Mouse (Mus musculus): ENCODE results near the gene Lpp. TPM values are rescaled to one million over a fixed set of nuclear protein-coding genes. Genes with fewer than 3 reads are reported as not detected.

The Lpp gene
- polyA plus RNA-seq, 1 experiment from 2014 or later: 51.0 TPM

- ATAC-seq (ENCODE audit: insufficient number of reproducible peaks, low FRiP score, low TSS enrichment, low read depth): no peak
- Histone ChIP-seq H3K4me3 (no peak overlapping the region), H3K4me2 (no peak overlapping the region), H3K36me3 (no peaks in the 10 kb centered on the region), H3K27ac (no peak overlapping the region), H3K9me3 (no peaks in the 10 kb centered on the region), H3K9ac (no peak overlapping the region), H3K4me1 (no peaks in the 10 kb centered on the region), H3K27me3 (no peaks in the 10 kb centered on the region)
- 77% methylated on average over 7 of the region's 7 CpGs for WGBS
Observed at GRCm38 (mm10) chr16:24542864-24543263, 149.6 kb downstream of the Lpp start.

DNA sequence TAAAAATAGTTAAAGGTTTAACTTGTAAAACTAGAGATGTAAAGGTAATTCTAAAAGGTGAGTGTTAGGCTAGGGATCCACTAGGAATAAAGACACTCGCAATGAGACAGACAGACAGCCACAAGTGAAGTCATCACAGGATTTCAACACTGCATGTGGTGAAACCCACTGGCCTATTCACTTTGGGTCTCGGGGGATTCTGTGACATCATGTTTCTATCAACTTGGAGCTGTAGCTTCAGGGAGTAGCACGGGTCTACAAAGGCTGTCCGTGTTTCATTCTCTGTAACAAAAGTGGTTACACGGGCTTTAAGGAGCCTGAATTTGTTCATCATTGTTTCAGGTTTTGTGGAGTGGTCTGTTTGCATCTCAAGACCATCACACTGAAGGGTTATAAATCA lies 152.1 kb downstream of the Lpp start:
- H3K27ac ChIP-seq: no peak overlapping the region
- 92% methylated on average over 5 of the region's 5 CpGs for WGBS
- ATAC-seq (ENCODE audit: insufficient number of reproducible peaks, low FRiP score, low TSS enrichment, low read depth): no peak

GRCm38 (mm10) chr16:24558458-24558857 lies 165.2 kb downstream of the Lpp start:
- Histone ChIP-seq H3K4me2 (no peak overlapping the region), H3K36me3 (no peaks in the 10 kb centered on the region), H3K9me3 (no peaks in the 10 kb centered on the region), H3K27me3 (no peaks in the 10 kb centered on the region), H3K9ac (no peak overlapping the region), H3K27ac (no peak overlapping the region), H3K4me1 (no peaks in the 10 kb centered on the region), H3K4me3 (no peak overlapping the region)
- ATAC-seq (ENCODE audit: insufficient number of reproducible peaks, low FRiP score, low TSS enrichment, low read depth): no peak
- 83% methylated on average over 4 of the region's 4 CpGs for WGBS

More for the DNA sequence above, 152.1 kb downstream of the Lpp start:
- Histone ChIP-seq H3K4me1 (no peaks in the 10 kb centered on the region), H3K27me3 (no peaks in the 10 kb centered on the region), H3K4me3 (no peak overlapping the region), H3K4me2 (no peak overlapping the region), H3K36me3 (no peaks in the 10 kb centered on the region), H3K9ac (no peak overlapping the region), H3K9me3 (no peaks in the 10 kb centered on the region)

- 88% methylated on average over 4 of the region's 4 CpGs for WGBS
- H3K9me3 ChIP-seq: no peaks in the 10 kb centered on the region
- no peak overlapping the region for H3K27ac ChIP-seq
- H3K4me1 ChIP-seq: 0 out of 2 replicates have a peak, but pooled peaks cover 2% of the 10 kb centered on the region
- no peaks in the 10 kb centered on the region for H3K27me3 ChIP-seq
- H3K9ac ChIP-seq: no peak overlapping the region
- ATAC-seq (ENCODE audit: insufficient number of reproducible peaks, low FRiP score, low TSS enrichment, low read depth): no peak
- H3K4me3 ChIP-seq: no peak overlapping the region
- no peaks in the 10 kb centered on the region for H3K36me3 ChIP-seq
- no peak overlapping the region for H3K4me2 ChIP-seq
Observed at GRCm38 (mm10) chr16:24559811-24560210, 166.5 kb downstream of the Lpp start.

DNA sequence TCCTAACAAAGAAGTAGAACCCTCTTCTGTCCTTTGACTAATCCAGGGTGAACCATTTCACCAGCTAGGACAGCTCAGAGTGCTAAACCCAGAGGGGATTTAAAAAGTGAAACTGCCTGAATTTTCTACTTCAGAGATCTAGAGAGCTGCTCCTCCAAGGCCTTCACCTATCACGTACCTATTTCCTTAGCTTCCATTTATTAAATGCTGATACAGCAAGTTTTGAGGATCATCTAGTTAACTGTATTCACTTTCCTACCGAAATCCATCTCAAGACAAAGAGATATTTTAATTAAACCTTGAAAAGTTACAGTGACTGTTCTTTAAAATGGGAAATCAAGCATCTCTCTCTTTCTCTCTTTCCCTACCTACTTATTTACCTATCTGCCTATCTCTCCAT lies 167.7 kb downstream of the Lpp start:
- Histone ChIP-seq H3K9me3 (no peaks in the 10 kb centered on the region), H3K9ac (no peak overlapping the region), H3K27ac (no peak overlapping the region), H3K27me3 (no peaks in the 10 kb centered on the region), H3K4me1 (peaks cover 12% of the 10 kb centered on the region), H3K4me2 (no peak overlapping the region), H3K4me3 (no peak overlapping the region), H3K36me3 (no peaks in the 10 kb centered on the region)
- ATAC-seq (ENCODE audit: insufficient number of reproducible peaks, low FRiP score, low TSS enrichment, low read depth): no peak
- WGBS: 95% methylated on average over 2 of the region's 2 CpGs

GRCm38 (mm10) chr16:24561602-24562001 lies 168.3 kb downstream of the Lpp start:
- H3K27ac ChIP-seq: no peak overlapping the region
- no peak overlapping the region for H3K9ac ChIP-seq
- WGBS: 80% methylated on average over 4 of the region's 4 CpGs
- no peak overlapping the region for H3K4me3 ChIP-seq
- no peak overlapping the region for H3K4me2 ChIP-seq
- peaks cover 19% of the 10 kb centered on the region for H3K4me1 ChIP-seq
- no peaks in the 10 kb centered on the region for H3K27me3 ChIP-seq
- H3K36me3 ChIP-seq: no peaks in the 10 kb centered on the region
- H3K9me3 ChIP-seq: no peaks in the 10 kb centered on the region
- ATAC-seq (ENCODE audit: insufficient number of reproducible peaks, low FRiP score, low TSS enrichment, low read depth): no peak

GRCm38 (mm10) chr16:24565311-24565710 lies 172.0 kb downstream of the Lpp start:
- Histone ChIP-seq H3K4me1 (peaks cover 44% of the 10 kb centered on the region), H3K36me3 (no peaks in the 10 kb centered on the region), H3K9ac (no peak overlapping the region), H3K27me3 (no peaks in the 10 kb centered on the region), H3K27ac (peak overlapping the region; percentile 60; the same call in 1 of the 2 replicates), H3K4me2 (no peak overlapping the region), H3K4me3 (no peak overlapping the region), H3K9me3 (no peaks in the 10 kb centered on the region)
- 25% methylated on average over 7 of the region's 7 CpGs for WGBS
- no peak for ATAC-seq (ENCODE audit: insufficient number of reproducible peaks, low FRiP score, low TSS enrichment, low read depth)

DNA sequence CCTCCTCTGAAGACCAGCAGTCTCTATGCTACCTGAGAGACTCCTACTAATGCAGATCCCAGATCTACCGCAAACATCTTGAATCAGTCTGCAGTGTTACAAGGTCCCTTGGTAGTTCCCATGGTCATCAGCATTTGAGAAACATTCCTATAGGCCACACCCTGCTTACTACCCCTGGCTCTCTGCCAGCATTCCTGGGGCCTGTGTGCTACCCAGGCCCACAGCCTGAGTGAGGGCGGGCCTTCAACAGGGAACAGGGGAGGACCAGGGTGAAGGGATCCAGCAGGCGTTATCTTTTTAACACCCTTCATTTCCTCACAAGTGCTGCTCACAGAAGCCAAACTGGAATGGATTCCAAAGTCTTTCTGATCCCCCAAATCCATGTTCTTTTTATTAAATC lies 173.0 kb downstream of the Lpp start:
- Histone ChIP-seq H3K36me3 (no peaks in the 10 kb centered on the region), H3K4me2 (no peak overlapping the region), H3K4me1 (peaks cover 48% of the 10 kb centered on the region), H3K27ac (peak overlapping the region; percentile 60), H3K9me3 (no peaks in the 10 kb centered on the region), H3K9ac (no peak overlapping the region), H3K27me3 (no peaks in the 10 kb centered on the region), H3K4me3 (no peak overlapping the region)
- WGBS: 31% methylated on average over 3 of the region's 3 CpGs
- ATAC-seq (ENCODE audit: insufficient number of reproducible peaks, low FRiP score, low TSS enrichment, low read depth): peak; percentile 81; the same call in 1 of the 2 replicates

GRCm38 (mm10) chr16:24567562-24567961 lies 174.3 kb downstream of the Lpp start:
- no peaks in the 10 kb centered on the region for H3K36me3 ChIP-seq
- H3K4me1 ChIP-seq: peaks cover 48% of the 10 kb centered on the region
- no peaks in the 10 kb centered on the region for H3K9me3 ChIP-seq

DNA sequence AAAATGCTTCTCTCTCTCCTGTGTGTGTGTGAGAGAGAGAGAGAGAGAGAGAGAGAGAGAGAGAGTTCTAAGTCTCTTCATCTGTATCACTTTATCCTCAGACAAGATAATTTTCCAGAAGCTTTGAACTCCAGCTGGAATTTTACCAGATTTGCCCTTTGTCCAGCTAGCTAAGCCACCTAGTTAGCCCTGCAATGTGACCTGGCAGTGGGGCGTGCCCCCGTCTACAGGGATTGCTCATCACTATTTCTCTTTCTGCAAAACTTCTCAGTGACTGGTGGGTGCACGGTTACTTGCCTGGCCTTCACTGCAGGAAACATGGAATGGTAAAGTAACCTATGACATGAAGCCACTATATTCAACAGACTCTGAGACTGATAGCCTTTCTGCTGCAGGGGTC lies 174.8 kb downstream of the Lpp start:
- no peak for ATAC-seq (ENCODE audit: insufficient number of reproducible peaks, low FRiP score, low TSS enrichment, low read depth)
- Histone ChIP-seq H3K36me3 (no peaks in the 10 kb centered on the region), H3K9ac (no peak overlapping the region), H3K27me3 (no peaks in the 10 kb centered on the region), H3K4me1 (peaks cover 48% of the 10 kb centered on the region), H3K4me3 (no peak overlapping the region), H3K27ac (no peak overlapping the region), H3K4me2 (no peak overlapping the region), H3K9me3 (no peaks in the 10 kb centered on the region)
- WGBS: 86% methylated on average over 3 of the region's 3 CpGs

More at GRCm38 (mm10) chr16:24567562-24567961, 174.3 kb downstream of the Lpp start:
- Histone ChIP-seq H3K9ac (no peak overlapping the region), H3K27me3 (no peaks in the 10 kb centered on the region), H3K27ac (peak overlapping the region; percentile 48; the same call in 1 of the 2 replicates), H3K4me3 (no peak overlapping the region), H3K4me2 (no peak overlapping the region)
- ATAC-seq (ENCODE audit: insufficient number of reproducible peaks, low FRiP score, low TSS enrichment, low read depth): no peak
- 78% methylated on average over 3 of the region's 3 CpGs for WGBS

GRCm38 (mm10) chr16:24569681-24570080 lies 176.4 kb downstream of the Lpp start:
- H3K9me3 ChIP-seq: no peaks in the 10 kb centered on the region
- peak; percentile 22; the same call in 1 of the 2 replicates for ATAC-seq (ENCODE audit: insufficient number of reproducible peaks, low FRiP score, low TSS enrichment, low read depth)

DNA sequence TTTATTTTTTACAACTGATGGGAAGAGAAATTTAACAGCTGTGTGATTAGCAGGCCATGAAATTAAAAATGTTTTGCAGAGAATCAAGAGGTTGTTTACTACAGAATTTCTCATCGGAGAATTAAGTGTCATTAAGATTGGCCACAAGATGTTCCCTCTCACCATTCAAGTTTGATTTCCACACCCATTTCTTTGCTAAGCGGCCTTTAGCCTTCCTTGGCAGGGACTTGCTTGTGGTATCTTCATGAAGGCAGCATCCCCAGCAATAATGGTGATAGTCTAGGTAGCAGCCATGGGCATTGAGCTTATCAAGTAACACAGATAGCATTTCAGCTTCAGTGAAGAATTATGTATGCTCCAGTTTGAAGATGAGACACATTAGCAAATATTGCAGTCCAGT lies 183.7 kb downstream of the Lpp start:
- H3K9me3 ChIP-seq: no peaks in the 10 kb centered on the region
- WGBS: 86% methylated on average over 2 of the region's 2 CpGs
- H3K4me1 ChIP-seq: 0 out of 2 replicates have a peak, but pooled peaks cover 2% of the 10 kb centered on the region
- H3K27me3 ChIP-seq: no peaks in the 10 kb centered on the region
- no peak overlapping the region for H3K4me3 ChIP-seq
- H3K9ac ChIP-seq: no peak overlapping the region
- H3K27ac ChIP-seq: no peak overlapping the region
- no peaks in the 10 kb centered on the region for H3K36me3 ChIP-seq
- H3K4me2 ChIP-seq: no peak overlapping the region
- ATAC-seq (ENCODE audit: insufficient number of reproducible peaks, low FRiP score, low TSS enrichment, low read depth): no peak

More at GRCm38 (mm10) chr16:24569681-24570080, 176.4 kb downstream of the Lpp start:
- Histone ChIP-seq H3K9ac (no peak overlapping the region), H3K27ac (no peak overlapping the region), H3K4me2 (no peak overlapping the region), H3K36me3 (no peaks in the 10 kb centered on the region), H3K27me3 (no peaks in the 10 kb centered on the region), H3K4me1 (peaks cover 45% of the 10 kb centered on the region), H3K4me3 (no peak overlapping the region)
- WGBS: 66% methylated on average over 5 of the region's 5 CpGs

- H3K4me2 ChIP-seq: no peak overlapping the region
- no peak overlapping the region for H3K27ac ChIP-seq
- no peaks in the 10 kb centered on the region for H3K27me3 ChIP-seq
- H3K4me1 ChIP-seq: 0 out of 2 replicates have a peak, but pooled peaks cover 2% of the 10 kb centered on the region
- H3K36me3 ChIP-seq: no peaks in the 10 kb centered on the region
- ATAC-seq (ENCODE audit: insufficient number of reproducible peaks, low FRiP score, low TSS enrichment, low read depth): no peak
- no peak overlapping the region for H3K4me3 ChIP-seq
- H3K9me3 ChIP-seq: no peaks in the 10 kb centered on the region
- 77% methylated on average over 2 of the region's 2 CpGs for WGBS
- H3K9ac ChIP-seq: no peak overlapping the region
Observed at GRCm38 (mm10) chr16:24577798-24578197, 184.5 kb downstream of the Lpp start.

Measured in limb, embryonic 15.5 days (tissue).